Mouse (Mus musculus): Measurements from ENCODE around the gene Nos1.

GRCm38 (mm10) chr5:117840988-117841387 is 60.2 kb downstream of the Nos1 start:
- TF ChIP-seq GATA1 (IDR thresholded peaks at IDR 0.05; ENCODE audit: low read length) (no peak), TAL1 (IDR thresholded peaks at IDR 0.05; ENCODE audit: low read length) (no peak)

Data from erythroblast, embryonic 14.5 days (primary cell).